Mouse (Mus musculus) MEL (cell line): Measurements from ENCODE around the gene Ccdc171.

Experiments
- CTCF ChIP-seq, 3 experiments: IDR thresholded peaks in 2 of 3; conservative IDR thresholded peaks in 1 of 3; 2 replicates each; pipeline ENCODE4 v1.5.1; 2011 to 2012; ENCODE audit warnings: low read length in 3 of 3, low read depth in 2 of 3, mild to moderate bottlenecking in 2 of 3, improper control_type of control experiment in 1 of 3, inconsistent platforms in 1 of 3, mixed read lengths in 1 of 3, moderate library complexity in 1 of 3; ENCODE audit not compliant: control insufficient read depth in 1 of 3, insufficient read depth in 1 of 3, poor library complexity in 1 of 3, severe bottlenecking in 1 of 3
- EP300 ChIP-seq, 2 experiments: IDR thresholded peaks; 2 replicates each; pipeline ENCODE4 v1.6.1; 2011; ENCODE audit warnings: improper control_type of control experiment in 2 of 2, low read length in 2 of 2, low read depth in 1 of 2, mild to moderate bottlenecking in 1 of 2
- GATA1 ChIP-seq: IDR thresholded peaks from 2 replicates; pipeline ENCODE4 v1.6.1; 2011; ENCODE audit warnings: low read depth, low read length, improper control_type of control experiment
- HCFC1 ChIP-seq: IDR thresholded peaks from 2 replicates; pipeline ENCODE4 v1.6.1; 2012; ENCODE audit warnings: low read depth, mild to moderate bottlenecking, inconsistent platforms, low read length, improper control_type of control experiment, moderate library complexity
- MAZ ChIP-seq: IDR thresholded peaks from 2 replicates; pipeline ENCODE4 v1.6.1; 2012; ENCODE audit warnings: low read depth, mild to moderate bottlenecking, inconsistent platforms, low read length, improper control_type of control experiment
- POLR2A ChIP-seq, 2 experiments: IDR thresholded peaks; 2 replicates each; pipeline ENCODE4 v1.6.1; 2011 to 2012; ENCODE audit warnings: low read length in 2 of 2, mild to moderate bottlenecking in 2 of 2, control low read depth in 1 of 2, improper control_type of control experiment in 1 of 2, low read depth in 1 of 2, moderate library complexity in 1 of 2; ENCODE audit not compliant: control insufficient read depth in 1 of 2, insufficient read depth in 1 of 2, poor library complexity in 1 of 2
- TBP ChIP-seq: IDR thresholded peaks from 2 replicates; pipeline ENCODE4 v1.8.0; 2011; ENCODE audit warnings: low read depth, low read length, improper control_type of control experiment
- ZMIZ1 ChIP-seq: IDR thresholded peaks from 2 replicates; pipeline ENCODE4 v1.6.1; 2012; ENCODE audit warnings: low read depth, mild to moderate bottlenecking, inconsistent platforms, low read length, improper control_type of control experiment, moderate library complexity

- TF ChIP-seq GATA1 (peak; percentile 37; the same call in 1 of the 2 replicates), POLR2A (IDR thresholded peaks at IDR 0.05; ENCODE audit: control insufficient read depth in 1 of 2, insufficient read depth in 1 of 2, low read depth in 1 of 2, low read length in 2 of 2, poor library complexity in 1 of 2) (no peak), EP300 (IDR thresholded peaks at IDR 0.05; ENCODE audit: low read depth in 1 of 2, low read length in 2 of 2) (peak in 1 of 2 experiments; percentile 53; a peak in 2 of 4 replicates), CTCF (IDR thresholded peaks at IDR 0.05 in 2 of 3, conservative IDR thresholded peaks at IDR 0.05 in 1 of 3; ENCODE audit: control insufficient read depth in 1 of 3, insufficient read depth in 1 of 3, low read depth in 2 of 3, low read length in 3 of 3, poor library complexity in 1 of 3, severe bottlenecking in 1 of 3) (no peak), MAZ (no peak), TBP (no peak), ZMIZ1 (no peak), HCFC1 (no peak)
These were observed 1.6 kb downstream of the Ccdc171 start for GRCm38 (mm10) chr4:83526988-83527334.
